Mouse (Mus musculus): Measurements from ENCODE around the gene Ifitm3. TPM values are rescaled to one million over a fixed set of nuclear protein-coding genes. Genes with fewer than 3 reads are reported as not detected.

Ifitm3 gene
- 34.6 and 44.1 TPM in 2 replicates for polyA plus RNA-seq (2012)

GRCm38 (mm10) chr7:141010593-141010992 lies at the start of gene Ifitm3:
Gene Ifitm3, minus strand, starts transcription at chr7:141010770.

DNA sequence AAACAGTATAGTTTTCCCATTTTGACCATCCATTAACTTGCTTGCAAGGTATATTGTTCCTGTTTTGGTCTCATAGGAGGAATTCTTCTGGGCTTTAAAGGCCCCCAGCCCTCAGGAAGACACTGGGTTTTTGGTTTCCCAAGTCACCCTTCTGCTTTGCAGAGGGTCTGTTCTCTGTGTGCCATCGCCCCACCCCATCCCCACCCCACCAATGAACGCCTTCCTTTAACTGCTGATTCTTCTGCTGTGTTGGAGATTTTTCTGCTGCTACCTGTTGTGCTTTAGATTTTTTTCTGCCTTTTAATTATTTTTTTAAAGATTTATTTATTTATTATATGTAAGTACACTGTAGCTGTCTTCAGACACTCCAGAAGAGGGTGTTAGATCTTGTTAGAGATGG lies 18.3 kb upstream of the Ifitm3 start, which contains the start of gene Gm17387:
TSS of gene Gm17387 (plus strand) at position 301 of the 400 bp plus-strand sequence.

DNA sequence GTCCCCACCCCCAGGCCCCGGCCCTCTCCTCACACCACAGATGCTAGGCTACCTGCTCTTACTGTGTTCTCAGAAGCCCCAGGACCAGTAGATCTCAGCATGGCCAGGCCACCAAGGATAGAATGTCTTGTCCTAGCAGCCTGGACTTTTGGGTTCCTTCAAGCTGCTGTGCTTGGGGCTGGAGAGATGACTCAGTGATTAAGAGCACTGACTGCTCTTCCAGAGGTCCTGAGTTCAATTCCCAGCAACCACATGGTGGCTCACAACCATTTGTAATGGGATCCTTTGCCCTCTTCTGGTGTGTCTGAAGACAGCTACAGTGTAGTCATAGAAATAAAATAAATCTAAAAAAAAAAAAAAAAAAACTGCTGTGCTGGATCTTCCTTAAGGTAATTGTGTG lies 7.3 kb upstream of the Ifitm3 start, which contains the start of gene Ifitm6:
TSS of gene Ifitm6 (minus strand) at position 101 of the 400 bp plus-strand sequence.

GRCm38 (mm10) chr7:140966921-140967320 lies 43.6 kb downstream of the Ifitm3 start, which contains the start of gene Ifitm1:
Gene Ifitm1, plus strand, starts transcription at chr7:140967221.

Other genes with a start within 250 kb of the Ifitm3 start
- not detected in 2 replicates for gene Cyp2e1, start 247.0 kb downstream of the Ifitm3 start, polyA plus RNA-seq (2012)
- gene Syce1, start 222.9 kb downstream of the Ifitm3 start, polyA plus RNA-seq (2012) = 0.08 and 2.4 TPM in 2 replicates
- 0.04 TPM in 1 of 2 replicates, not detected in the other for gene Zfp941, start 188.6 kb downstream of the Ifitm3 start, polyA plus RNA-seq (2012)
- gene Urah, start 175.8 kb downstream of the Ifitm3 start, polyA plus RNA-seq (2012) = not detected in 2 replicates
- not detected in 2 replicates for gene Scgb1c1, start 165.2 kb downstream of the Ifitm3 start, polyA plus RNA-seq (2012)
- gene Odf3, start 163.0 kb downstream of the Ifitm3 start, polyA plus RNA-seq (2012) = not detected in 2 replicates
- 3.4 and 3.5 TPM in 2 replicates for gene Gm45785, start 154.4 kb downstream of the Ifitm3 start, polyA plus RNA-seq (2012)
- 81.9 and 99.2 TPM in 2 replicates for gene Ric8a, start 153.8 kb downstream of the Ifitm3 start, polyA plus RNA-seq (2012)
- 12.2 and 15.3 TPM in 2 replicates for gene Bet1l, start 153.2 kb downstream of the Ifitm3 start, polyA plus RNA-seq (2012)
- gene Psmd13, start 128.8 kb downstream of the Ifitm3 start, polyA plus RNA-seq (2012) = 72.0 and 88.0 TPM in 2 replicates
- gene Sirt3, start 128.5 kb downstream of the Ifitm3 start, polyA plus RNA-seq (2012) = 87.3 and 88.0 TPM in 2 replicates
- not detected in 2 replicates for gene Cox8b, start 110.3 kb downstream of the Ifitm3 start, polyA plus RNA-seq (2012)
- 0.11 and 0.89 TPM in 2 replicates for gene Nlrp6, start 89.9 kb downstream of the Ifitm3 start, polyA plus RNA-seq (2012)
- 12.1 and 13.0 TPM in 2 replicates for gene Pgghg, start 69.4 kb downstream of the Ifitm3 start, polyA plus RNA-seq (2012)
- gene Ifitm5, start 60.5 kb downstream of the Ifitm3 start, polyA plus RNA-seq (2012) = 0.30 and 0.40 TPM in 2 replicates
- not detected in 2 replicates for gene Gm45717, start 54.8 kb downstream of the Ifitm3 start, polyA plus RNA-seq (2012)
- gene Ifitm2, start 54.8 kb downstream of the Ifitm3 start, polyA plus RNA-seq (2012) = 395 and 470 TPM in 2 replicates
- gene Ifitm1, start 43.5 kb downstream of the Ifitm3 start, polyA plus RNA-seq (2012) = 21.2 and 24.3 TPM in 2 replicates
- 2.4 and 4.7 TPM in 2 replicates for gene Ifitm6, start 7.2 kb upstream of the Ifitm3 start, polyA plus RNA-seq (2012)
- not detected in 2 replicates for gene Gm17387, start 18.4 kb upstream of the Ifitm3 start, polyA plus RNA-seq (2012)
- 5.3 and 7.4 TPM in 2 replicates for gene B4galnt4, start 50.3 kb upstream of the Ifitm3 start, polyA plus RNA-seq (2012)
- 5.2 and 6.1 TPM in 2 replicates for gene Pkp3, start 67.4 kb upstream of the Ifitm3 start, polyA plus RNA-seq (2012)
- 25.0 and 28.0 TPM in 2 replicates for gene Sigirr, start 89.8 kb upstream of the Ifitm3 start, polyA plus RNA-seq (2012)
- not detected in 2 replicates for gene Ano9, start 107.0 kb upstream of the Ifitm3 start, polyA plus RNA-seq (2012)
- 57.1 and 69.8 TPM in 2 replicates for gene Ptdss2, start 111.6 kb upstream of the Ifitm3 start, polyA plus RNA-seq (2012)
- gene Rnh1, start 162.1 kb upstream of the Ifitm3 start, polyA plus RNA-seq (2012) = 24.0 and 25.0 TPM in 2 replicates
- 41.0 and 48.4 TPM in 2 replicates for gene Hras, start 183.2 kb upstream of the Ifitm3 start, polyA plus RNA-seq (2012)
- gene Lrrc56, start 183.4 kb upstream of the Ifitm3 start, polyA plus RNA-seq (2012) = 6.8 and 8.0 TPM in 2 replicates
- gene Lmntd2, start 203.3 kb upstream of the Ifitm3 start, polyA plus RNA-seq (2012) = 0.20 and 0.49 TPM in 2 replicates
- 13.1 and 15.1 TPM in 2 replicates for gene Rassf7, start 205.1 kb upstream of the Ifitm3 start, polyA plus RNA-seq (2012)
- 130 and 156 TPM in 2 replicates for gene Phrf1, start 218.0 kb upstream of the Ifitm3 start, polyA plus RNA-seq (2012)